Comparison of ENCODE assay signal across 8 mouse cellular contexts in genomic region chr15:99096831-99097500, GRCm38 (mm10). TPM values are rescaled to one million over a fixed set of nuclear protein-coding genes. Genes with fewer than 3 reads are reported as not detected.
DNase-seq lines count a peak whose midpoint lies in the region; ATAC-seq and TF ChIP-seq lines count a peak whose summit lies in the region.

No protein-coding gene starts in this region.

- peaks cover 72% of the 10 kb centered on the region for H3K27me3 ChIP-seq in hindbrain, embryonic 12.5 days
- peaks cover 98% of the 10 kb centered on the region for H3K27me3 ChIP-seq in liver, embryonic 12.5 days (replicated peaks)
- H3K27me3 ChIP-seq in stomach, embryonic 15.5 days (replicated peaks): peaks cover 67% of the 10 kb centered on the region

- H3K36me3 ChIP-seq in hindbrain, embryonic 12.5 days: no peaks in the 10 kb centered on the region
- no peaks in the 10 kb centered on the region for H3K36me3 ChIP-seq in liver, embryonic 12.5 days
- no peaks in the 10 kb centered on the region for H3K36me3 ChIP-seq in stomach, embryonic 15.5 days

- ATAC-seq in hindbrain, embryonic 12.5 days (ENCODE audit: low FRiP score): peak; percentile 15; the same call in 1 of the 2 replicates
- ATAC-seq in liver, embryonic 12.5 days: no peak
- no peak for ATAC-seq in stomach, embryonic 15.5 days (ENCODE audit: insufficient read depth, low FRiP score, low read depth)
- no peak for ATAC-seq in granulocyte monocyte progenitor cell, adult 5-6 weeks (replicated peaks; ENCODE audit: poor library complexity, severe bottlenecking)

- peak overlapping the region; percentile 56 for H3K9ac ChIP-seq in hindbrain, embryonic 12.5 days
- H3K9ac ChIP-seq in liver, embryonic 12.5 days: no peak overlapping the region
- H3K9ac ChIP-seq in stomach, embryonic 15.5 days: no peak overlapping the region

- no peaks in the 10 kb centered on the region for H3K4me1 ChIP-seq in bone marrow macrophage, adult 2 months (ENCODE audit: control insufficient read depth, insufficient read depth, low read length)
- peaks cover 63% of the 10 kb centered on the region for H3K4me1 ChIP-seq in hindbrain, embryonic 12.5 days
- peaks cover 36% of the 10 kb centered on the region for H3K4me1 ChIP-seq in liver, embryonic 12.5 days
- peaks cover 47% of the 10 kb centered on the region for H3K4me1 ChIP-seq in stomach, embryonic 15.5 days

- TF ChIP-seq POLR2A in bone marrow macrophage, adult 2 months (IDR thresholded peaks at IDR 0.05; ENCODE audit: borderline replicate concordance, low read depth, low read length): no peak

- DNase-seq in kidney, adult 18-20 months: peak; percentile 62
- DNase-seq in kidney, adult 11 months: no peak
- DNase-seq in layer of hippocampus, postnatal 36 days: no peak

- under 1% methylated on average over 55 of the region's 58 CpGs for WGBS in hindbrain, embryonic 12.5 days
- WGBS in liver, embryonic 12.5 days (ENCODE audit: insufficient replicate concordance): under 1% methylated on average over 57 of the region's 58 CpGs
- WGBS in stomach, embryonic 15.5 days: under 1% methylated on average over 56 of the region's 58 CpGs

- TF ChIP-seq CTCF in bone marrow macrophage, adult 2 months (IDR thresholded peaks at IDR 0.05; ENCODE audit: low read depth, low read length): no peak

- H3K4me2 ChIP-seq in hindbrain, embryonic 12.5 days (replicated peaks): peak overlapping the region; percentile 77
- peak overlapping the region; percentile 66 for H3K4me2 ChIP-seq in liver, embryonic 12.5 days
- H3K4me2 ChIP-seq in stomach, embryonic 15.5 days: peak overlapping the region; percentile 74

- no peaks in the 10 kb centered on the region for H3K9me3 ChIP-seq in hindbrain, embryonic 12.5 days (replicated peaks)
- no peaks in the 10 kb centered on the region for H3K9me3 ChIP-seq in liver, embryonic 12.5 days (replicated peaks)
- no peaks in the 10 kb centered on the region for H3K9me3 ChIP-seq in stomach, embryonic 15.5 days

- H3K27ac ChIP-seq in bone marrow macrophage, adult 2 months (ENCODE audit: insufficient read depth, low read depth, low read length): no peak overlapping the region
- H3K27ac ChIP-seq in hindbrain, embryonic 12.5 days: peak overlapping the region; percentile 71
- H3K27ac ChIP-seq in liver, embryonic 12.5 days: no peak overlapping the region
- H3K27ac ChIP-seq in stomach, embryonic 15.5 days: no peak overlapping the region

- peak overlapping the region; percentile 46 for H3K4me3 ChIP-seq in bone marrow macrophage, adult 2 months (ENCODE audit: insufficient read depth, low read length)
- peak overlapping the region; percentile 39 for H3K4me3 ChIP-seq in hindbrain, embryonic 12.5 days
- H3K4me3 ChIP-seq in liver, embryonic 12.5 days: peak overlapping the region; percentile 37
- peak overlapping the region; percentile 35 for H3K4me3 ChIP-seq in stomach, embryonic 15.5 days (replicated peaks)

RNA-seq across cellular contexts. Expression of gene Dnajc22, which starts 4.0 kb away (rescaled TPM):
- polyA plus RNA-seq in bone marrow macrophage, adult 2 months (2012; ENCODE audit: insufficient read depth, insufficient read length, missing spikeins): not detected in 2 replicates
- polyA plus RNA-seq in hindbrain, embryonic 12.5 days (2016; fragmentation: Nextera tagmentation; extraction: Ambion mirVana): 3.2 and 3.3 TPM in 2 replicates
- polyA plus RNA-seq in liver, embryonic 12.5 days (2016; fragmentation: Nextera tagmentation; extraction: Ambion mirVana): 14.4 and 16.9 TPM in 2 replicates
- 18.6 and 23.0 TPM in 2 replicates for polyA plus RNA-seq in stomach, embryonic 15.5 days (2015; fragmentation: Nextera tagmentation; extraction: Ambion mirVana)
- under 1 TPM in 1 of 2 experiments, not detected in 1; 0.30 TPM for total RNA-seq in layer of hippocampus, postnatal 36 days (2021)
- not detected in 2 replicates for total RNA-seq in granulocyte monocyte progenitor cell, adult 5-6 weeks (2014; fragmentation: Nextera tagmentation)
- total RNA-seq in granulocyte monocyte progenitor cell, adult 5-6 weeks (2017): not detected in 2 replicates

RNA-seq across cellular contexts. Expression of gene C1ql4, which starts 9.3 kb away (rescaled TPM):
- polyA plus RNA-seq in bone marrow macrophage, adult 2 months (2012; ENCODE audit: insufficient read depth, insufficient read length, missing spikeins): not detected in 2 replicates
- 18.4 and 18.7 TPM in 2 replicates for polyA plus RNA-seq in hindbrain, embryonic 12.5 days (2016; fragmentation: Nextera tagmentation; extraction: Ambion mirVana)
- polyA plus RNA-seq in liver, embryonic 12.5 days (2016; fragmentation: Nextera tagmentation; extraction: Ambion mirVana): 0.13 TPM in 1 of 2 replicates, not detected in the other
- 0.09 TPM in 1 of 2 replicates, not detected in the other for polyA plus RNA-seq in stomach, embryonic 15.5 days (2015; fragmentation: Nextera tagmentation; extraction: Ambion mirVana)
- total RNA-seq in layer of hippocampus, postnatal 36 days (2021): under 1 TPM in 1 of 2 experiments, not detected in 1; 0.30 TPM
- not detected in 2 replicates for total RNA-seq in granulocyte monocyte progenitor cell, adult 5-6 weeks (2014; fragmentation: Nextera tagmentation)
- total RNA-seq in granulocyte monocyte progenitor cell, adult 5-6 weeks (2017): not detected in 2 replicates

RNA-seq across cellular contexts. Expression of gene Troap, which starts 22.6 kb away (rescaled TPM):
- 15.6 and 18.3 TPM in 2 replicates for polyA plus RNA-seq in bone marrow macrophage, adult 2 months (2012; ENCODE audit: insufficient read depth, insufficient read length, missing spikeins)
- polyA plus RNA-seq in hindbrain, embryonic 12.5 days (2016; fragmentation: Nextera tagmentation; extraction: Ambion mirVana): 24.1 and 29.2 TPM in 2 replicates
- 22.1 and 23.6 TPM in 2 replicates for polyA plus RNA-seq in liver, embryonic 12.5 days (2016; fragmentation: Nextera tagmentation; extraction: Ambion mirVana)
- polyA plus RNA-seq in stomach, embryonic 15.5 days (2015; fragmentation: Nextera tagmentation; extraction: Ambion mirVana): 24.6 and 29.2 TPM in 2 replicates
- total RNA-seq in layer of hippocampus, postnatal 36 days (2021): under 1 TPM; 0.38 to 0.40 TPM
- 11.0 and 44.6 TPM in 2 replicates for total RNA-seq in granulocyte monocyte progenitor cell, adult 5-6 weeks (2014; fragmentation: Nextera tagmentation)
- total RNA-seq in granulocyte monocyte progenitor cell, adult 5-6 weeks (2017): 21.5 and 24.9 TPM in 2 replicates

RNA-seq across cellular contexts. Expression of gene Spats2, which starts 28.8 kb away (rescaled TPM):
- 5.9 and 7.3 TPM in 2 replicates for polyA plus RNA-seq in bone marrow macrophage, adult 2 months (2012; ENCODE audit: insufficient read depth, insufficient read length, missing spikeins)
- 72.7 and 73.6 TPM in 2 replicates for polyA plus RNA-seq in hindbrain, embryonic 12.5 days (2016; fragmentation: Nextera tagmentation; extraction: Ambion mirVana)
- polyA plus RNA-seq in liver, embryonic 12.5 days (2016; fragmentation: Nextera tagmentation; extraction: Ambion mirVana): 23.6 and 23.8 TPM in 2 replicates
- 28.3 and 32.1 TPM in 2 replicates for polyA plus RNA-seq in stomach, embryonic 15.5 days (2015; fragmentation: Nextera tagmentation; extraction: Ambion mirVana)
- 10 to 100 TPM; 32.0 to 32.8 TPM for total RNA-seq in layer of hippocampus, postnatal 36 days (2021)
- total RNA-seq in granulocyte monocyte progenitor cell, adult 5-6 weeks (2014; fragmentation: Nextera tagmentation): 0.85 TPM in 1 of 2 replicates, not detected in the other
- total RNA-seq in granulocyte monocyte progenitor cell, adult 5-6 weeks (2017): 0.46 and 1.0 TPM in 2 replicates

RNA-seq across cellular contexts. Expression of gene Prph, which starts 42.0 kb away (rescaled TPM):
- polyA plus RNA-seq in bone marrow macrophage, adult 2 months (2012; ENCODE audit: insufficient read depth, insufficient read length, missing spikeins): not detected in 2 replicates
- 23.3 and 35.6 TPM in 2 replicates for polyA plus RNA-seq in hindbrain, embryonic 12.5 days (2016; fragmentation: Nextera tagmentation; extraction: Ambion mirVana)
- 0.35 and 0.89 TPM in 2 replicates for polyA plus RNA-seq in liver, embryonic 12.5 days (2016; fragmentation: Nextera tagmentation; extraction: Ambion mirVana)
- polyA plus RNA-seq in stomach, embryonic 15.5 days (2015; fragmentation: Nextera tagmentation; extraction: Ambion mirVana): 33.5 and 38.7 TPM in 2 replicates
- 1 to 10 TPM in 1 of 2 experiments, under 1 TPM in 1; 0.82 to 2.2 TPM for total RNA-seq in layer of hippocampus, postnatal 36 days (2021)
- total RNA-seq in granulocyte monocyte progenitor cell, adult 5-6 weeks (2014; fragmentation: Nextera tagmentation): not detected in 2 replicates
- total RNA-seq in granulocyte monocyte progenitor cell, adult 5-6 weeks (2017): not detected in 2 replicates

Comparison
In these comparisons a context has a peak if more than half of its experiments do, and no peak if none do; other contexts are left out.
1. RNA of gene C1ql4, which starts 9.3 kb away (polyA plus RNA-seq): 18.4 to 18.7 TPM in hindbrain, embryonic 12.5 days; 0.13 TPM in liver, embryonic 12.5 days, not detected in bone marrow macrophage, adult 2 months and 0.09 TPM in stomach, embryonic 15.5 days; every median in the first group is over 10 times any median in the second.
2. Peak in every context shown above with its lines, with median percentiles within 50 percentile points of each other: H3K4me3 ChIP-seq and H3K4me2 ChIP-seq.